ENCODE assay signal across 9 mouse cellular contexts in genomic region chr9:108693946-108694345, GRCm38 (mm10). TPM values are rescaled to one million over a fixed set of nuclear protein-coding genes. Genes with fewer than 3 reads are reported as not detected.
DNase-seq lines count a peak whose midpoint lies in the region; ATAC-seq and TF ChIP-seq lines count a peak whose summit lies in the region.
"Had no signal": no experiment of that assay in that cellular context is flagged by ENCODE, and none has a peak within 500 bp of the region (broad histone marks: within the 10 kb centered on the region; RNA-seq: fewer than 3 reads in every experiment).

No protein-coding gene starts in this region.

- H3K4me2 ChIP-seq in heart, embryonic 15.5 days, result peak overlapping the region; percentile 16; the same call in 1 of the 2 replicates
- H3K4me2 ChIP-seq in hindbrain, embryonic 13.5 days, result peak overlapping the region; percentile 82
- H3K4me2 ChIP-seq in midbrain, embryonic 12.5 days (replicated peaks), result peak overlapping the region; percentile 81

- no peaks in the 10 kb centered on the region for H3K9me3 ChIP-seq in heart, embryonic 15.5 days (replicated peaks)
- H3K9me3 ChIP-seq in hindbrain, embryonic 13.5 days, result no peaks in the 10 kb centered on the region
- no peaks in the 10 kb centered on the region for H3K9me3 ChIP-seq in midbrain, embryonic 12.5 days

- TF ChIP-seq POLR2A in heart, adult 2 months (IDR thresholded peaks at IDR 0.05; ENCODE audit: insufficient read depth, low read depth, low read length), result no peak

- H3K79me2 ChIP-seq in heart, adult 2 months (replicated peaks; ENCODE audit: control insufficient read depth, insufficient read depth, low read length), result peaks cover 3% of the 10 kb centered on the region

- no peak overlapping the region for H3K27ac ChIP-seq in heart, embryonic 15.5 days
- H3K27ac ChIP-seq in heart, adult 2 months, result no peak overlapping the region
- H3K27ac ChIP-seq in hindbrain, embryonic 13.5 days, result no peak overlapping the region
- H3K27ac ChIP-seq in midbrain, embryonic 12.5 days (replicated peaks), result no peak overlapping the region

- no peaks in the 10 kb centered on the region for H3K36me3 ChIP-seq in heart, embryonic 15.5 days
- H3K36me3 ChIP-seq in heart, adult 2 months (ENCODE audit: control insufficient read depth, insufficient read depth, low read length), result peaks cover 2% of the 10 kb centered on the region; the same call in 1 of the 2 replicates
- no peaks in the 10 kb centered on the region for H3K36me3 ChIP-seq in hindbrain, embryonic 13.5 days
- H3K36me3 ChIP-seq in midbrain, embryonic 12.5 days, result no peaks in the 10 kb centered on the region

- TF ChIP-seq CTCF in heart, adult 2 months (IDR thresholded peaks at IDR 0.05), result no peak

- DNase-seq in heart, adult 2 months, result no peak
- DNase-seq in MEL-GATA-1-ER (ENCODE audit: extremely low read depth, low read depth), result peak; percentile 17
- DNase-seq in urinary bladder, postnatal 14 days (ENCODE audit: low spot score), result no peak
- DNase-seq in embryo, embryonic 10 days (ENCODE audit: low spot score), result no peak
- DNase-seq: adrenal gland, postnatal 10 days had no signal

- ATAC-seq in heart, embryonic 15.5 days (replicated peaks; ENCODE audit: insufficient number of reproducible peaks, insufficient read depth, low FRiP score, low read depth), result no peak
- ATAC-seq in hindbrain, embryonic 13.5 days (ENCODE audit: low FRiP score), result no peak
- no peak for ATAC-seq in midbrain, embryonic 12.5 days (ENCODE audit: low FRiP score, low read depth)
- no peak for ATAC-seq in frontal cortex, adult (ENCODE audit: low TSS enrichment)

- intact Hi-C loops in heart, adult 2 months (cut with DNase I), result loop anchor here (5.0 kb wide), 1 partner anchor 47 kb away; the partner anchor contains the start of gene Arih2

- TF ChIP-seq EP300 in heart, adult 2 months (IDR thresholded peaks at IDR 0.05; ENCODE audit: insufficient read depth, low read depth, low read length), result no peak

- H3K4me3 ChIP-seq in heart, embryonic 15.5 days, result no peak overlapping the region
- no peak overlapping the region; the same call in 1 of the 2 replicates for H3K4me3 ChIP-seq in heart, adult 2 months
- H3K4me3 ChIP-seq in hindbrain, embryonic 13.5 days, result peak overlapping the region; percentile 88
- H3K4me3 ChIP-seq in midbrain, embryonic 12.5 days, result 0 out of 2 replicates have a peak overlapping the region, but pooled peaks have one; percentile 10

- H3K27me3 ChIP-seq in heart, embryonic 15.5 days, result no peaks in the 10 kb centered on the region
- H3K27me3 ChIP-seq in heart, adult 2 months (ENCODE audit: control insufficient read depth, insufficient read depth, low read length), result no peaks in the 10 kb centered on the region
- H3K27me3 ChIP-seq in hindbrain, embryonic 13.5 days, result peaks cover 5% of the 10 kb centered on the region; the same call in 1 of the 2 replicates
- H3K27me3 ChIP-seq in midbrain, embryonic 12.5 days, result peaks cover 17% of the 10 kb centered on the region

- H3K4me1 ChIP-seq in heart, embryonic 15.5 days (replicated peaks), result peaks cover 17% of the 10 kb centered on the region
- H3K4me1 ChIP-seq in heart, adult 2 months (ENCODE audit: control insufficient read depth, insufficient read depth, low read length), result peaks cover 5% of the 10 kb centered on the region; the same call in 1 of the 2 replicates
- peaks cover 40% of the 10 kb centered on the region for H3K4me1 ChIP-seq in hindbrain, embryonic 13.5 days (replicated peaks)
- H3K4me1 ChIP-seq in midbrain, embryonic 12.5 days, result peaks cover 37% of the 10 kb centered on the region

- H3K9ac ChIP-seq in heart, embryonic 15.5 days, result no peak overlapping the region
- no peak overlapping the region for H3K9ac ChIP-seq in heart, adult 2 months (ENCODE audit: low read depth, low read length)
- H3K9ac ChIP-seq in hindbrain, embryonic 13.5 days, result peak overlapping the region; percentile 60
- H3K9ac ChIP-seq in midbrain, embryonic 12.5 days (replicated peaks), result no peak overlapping the region

- WGBS in heart, embryonic 15.5 days, result 82% methylated on average over 4 of the region's 4 CpGs
- WGBS in heart, adult 2 months, result 86% methylated on average over 4 of the region's 4 CpGs
- 65% methylated on average over 4 of the region's 4 CpGs for WGBS in hindbrain, embryonic 13.5 days
- WGBS in midbrain, embryonic 12.5 days, result 72% methylated on average over 4 of the region's 4 CpGs

RNA-seq across cellular contexts. Expression of gene Prkar2a, which starts 4.8 kb away (rescaled TPM):
- polyA plus RNA-seq in heart, embryonic 15.5 days (2015; fragmentation: Nextera tagmentation; extraction: Ambion mirVana), result 25.7 and 26.8 TPM in 2 replicates
- total RNA-seq in heart, adult 2 months (2021), result 10 to 100 TPM; 78.8 to 82.8 TPM
- polyA plus RNA-seq in heart, adult 2 months (2012; rRNA removed), result 22.9 and 42.6 TPM in 2 replicates
- polyA plus RNA-seq in hindbrain, embryonic 13.5 days (2015; fragmentation: Nextera tagmentation; extraction: Ambion mirVana), result 50.1 and 51.9 TPM in 2 replicates
- polyA plus RNA-seq in midbrain, embryonic 12.5 days (2016; fragmentation: Nextera tagmentation; extraction: Ambion mirVana), result 57.1 and 67.6 TPM in 2 replicates

RNA-seq across cellular contexts. Expression of gene Slc25a20, which starts 32.1 kb away (rescaled TPM):
- polyA plus RNA-seq in heart, embryonic 15.5 days (2015; fragmentation: Nextera tagmentation; extraction: Ambion mirVana), result 73.4 and 74.6 TPM in 2 replicates
- total RNA-seq in heart, adult 2 months (2021), result 100 to 1,000 TPM; 190 to 203 TPM
- polyA plus RNA-seq in heart, adult 2 months (2012; rRNA removed), result 122 and 169 TPM in 2 replicates
- polyA plus RNA-seq in hindbrain, embryonic 13.5 days (2015; fragmentation: Nextera tagmentation; extraction: Ambion mirVana), result 45.0 and 45.5 TPM in 2 replicates
- polyA plus RNA-seq in midbrain, embryonic 12.5 days (2016; fragmentation: Nextera tagmentation; extraction: Ambion mirVana), result 36.6 and 38.6 TPM in 2 replicates

RNA-seq across cellular contexts. Expression of gene Arih2, which starts 44.8 kb away (rescaled TPM):
- polyA plus RNA-seq in heart, embryonic 15.5 days (2015; fragmentation: Nextera tagmentation; extraction: Ambion mirVana), result 38.3 and 47.1 TPM in 2 replicates
- total RNA-seq in heart, adult 2 months (2021), result 10 to 100 TPM; 42.5 to 45.5 TPM
- polyA plus RNA-seq in heart, adult 2 months (2012; rRNA removed), result 25.9 and 40.5 TPM in 2 replicates
- polyA plus RNA-seq in hindbrain, embryonic 13.5 days (2015; fragmentation: Nextera tagmentation; extraction: Ambion mirVana), result 47.3 and 52.9 TPM in 2 replicates
- 60.3 and 64.8 TPM in 2 replicates for polyA plus RNA-seq in midbrain, embryonic 12.5 days (2016; fragmentation: Nextera tagmentation; extraction: Ambion mirVana)

Comparison
In these comparisons a context has a peak if more than half of its experiments do, and no peak if none do; other contexts are left out.
1. H3K4me2 ChIP-seq: peak in every context shown above with its lines; median percentile 82 in hindbrain, embryonic 13.5 days; 81 in midbrain, embryonic 12.5 days; 16 in heart, embryonic 15.5 days.
2. H3K4me3 ChIP-seq: peak in hindbrain, embryonic 13.5 days (single experiment) and midbrain, embryonic 12.5 days (single experiment); none in heart, embryonic 15.5 days (single experiment) and heart, adult 2 months (single experiment).